Mouse (Mus musculus): ENCODE measurements at regions not wholly inside any gene's neighbourhood (a gene's known extent, or its start where the extent isn't known, plus 50 kb on each side); places are given as distances from the start of the nearest gene placed in this dataset.

DNA sequence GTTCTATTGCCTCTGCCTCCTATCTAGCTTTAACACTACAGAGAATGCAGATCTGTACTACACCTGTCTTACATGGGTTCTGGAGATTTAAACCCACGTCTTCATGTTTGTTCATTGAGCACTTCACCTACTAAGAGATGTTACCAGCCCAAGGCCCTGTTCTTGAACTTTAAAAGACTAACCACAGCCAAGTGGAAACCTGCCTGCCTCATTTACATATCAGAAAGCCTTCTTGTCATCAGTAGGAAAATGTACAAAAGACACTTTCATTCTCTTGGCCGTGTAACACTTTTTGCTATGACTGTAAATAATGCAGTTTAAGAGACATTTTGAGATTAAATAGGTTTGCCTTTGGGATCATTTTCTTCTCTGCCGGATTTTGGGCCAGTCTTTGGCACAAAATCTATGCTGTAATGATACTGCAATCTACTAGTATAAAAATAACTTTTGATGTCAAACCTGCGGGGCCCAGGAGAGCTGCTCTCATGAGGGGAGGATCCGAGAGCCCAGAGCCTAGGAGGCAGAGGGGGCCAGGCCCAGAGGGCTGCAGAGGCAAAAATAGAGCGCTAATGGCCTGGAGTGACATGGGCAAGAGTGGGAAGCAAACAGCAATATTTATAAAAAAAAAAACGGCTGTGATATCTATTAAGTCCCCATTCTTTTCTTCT, 318.4 kb upstream of the Myo3a start:
- DNase-seq: no peak

- DNase-seq: peak; percentile 80
Observed at GRCm38 (mm10) chr2:21909481-21909966, 317.8 kb upstream of the Myo3a start.

DNA sequence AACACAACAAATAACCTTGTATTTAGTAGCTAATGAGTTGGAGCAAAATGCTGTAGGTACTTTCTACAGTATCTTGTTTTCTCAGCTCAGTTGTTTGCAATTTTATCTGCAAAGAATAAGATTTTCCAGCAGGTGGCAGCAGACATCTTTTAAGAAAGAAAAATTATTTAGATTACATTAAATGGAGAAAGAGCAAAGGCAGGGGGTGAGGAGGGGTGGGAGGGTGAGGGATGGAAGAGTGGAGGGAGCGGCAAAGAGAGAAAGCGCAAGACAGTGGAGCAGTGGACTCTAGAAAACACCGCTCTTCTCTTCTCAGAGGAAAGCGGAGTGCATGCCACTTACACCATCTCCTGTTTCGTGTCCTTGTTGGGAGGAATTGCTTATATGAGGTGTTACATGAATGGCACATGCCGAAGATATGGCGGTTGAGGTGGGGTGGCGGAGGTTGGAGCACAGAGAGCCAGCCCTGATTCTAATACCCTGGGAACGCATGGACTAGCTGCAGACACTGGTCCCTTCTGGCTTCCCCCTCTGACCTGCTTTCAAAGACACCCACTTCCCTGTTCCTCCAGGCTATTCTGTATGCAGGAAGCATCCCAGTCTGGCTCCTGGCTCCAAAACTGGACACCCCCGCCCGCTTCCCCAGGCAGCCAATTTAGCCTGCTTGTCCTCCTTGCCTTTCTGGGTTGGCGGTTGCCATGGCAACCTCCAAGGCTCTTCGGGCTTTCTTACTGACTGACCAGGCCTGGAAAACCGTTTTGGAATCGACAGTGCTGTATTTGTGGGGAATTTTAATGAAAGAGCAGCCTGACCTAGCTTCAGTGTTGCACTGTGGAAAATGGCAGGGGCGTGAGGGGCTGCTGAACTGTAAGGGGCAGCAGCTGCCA, 309.3 kb upstream of the Myo3a start:
- DNase-seq: peak; percentile 52

DNA sequence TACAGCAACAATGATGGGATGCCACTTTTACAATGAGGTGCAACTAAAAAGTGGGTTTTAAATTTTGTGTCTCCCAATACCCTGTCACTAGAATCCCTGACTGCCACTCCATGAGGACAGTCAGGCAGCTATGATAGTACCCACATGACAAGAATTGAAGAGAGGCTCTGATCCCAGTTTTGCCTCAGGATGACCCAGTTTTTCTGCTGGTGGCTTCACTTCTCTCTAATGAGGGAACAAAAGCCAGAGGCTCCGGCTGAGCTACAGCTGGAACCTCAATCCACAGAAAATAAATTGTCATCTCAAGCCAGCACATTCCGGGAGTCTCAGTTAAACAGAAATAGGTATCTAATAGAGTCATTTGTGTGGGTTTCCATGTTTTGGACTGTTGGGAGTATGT, 308.2 kb upstream of the Myo3a start:
- DNase-seq: no peak

- no peak for DNase-seq
Observed at GRCm38 (mm10) chr2:21927656-21928055, 299.6 kb upstream of the Myo3a start.

DNA sequence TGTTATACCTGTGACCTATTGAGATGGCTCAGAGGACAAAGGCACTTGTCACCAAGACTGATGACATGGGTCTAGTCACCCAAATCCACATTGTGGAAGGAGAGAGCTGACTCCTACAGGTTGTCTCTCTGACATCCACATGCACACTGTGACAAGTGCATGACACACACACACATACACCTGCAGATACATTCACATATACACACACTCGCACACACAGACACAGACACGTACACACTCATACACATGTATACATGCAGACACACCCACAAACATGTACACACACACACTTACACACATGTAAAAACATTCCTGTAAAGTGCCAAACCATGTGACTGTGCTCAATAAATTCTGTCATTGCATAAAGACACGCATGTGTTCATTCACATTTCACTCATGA, 287.3 kb upstream of the Myo3a start:
- DNase-seq: no peak

DNA sequence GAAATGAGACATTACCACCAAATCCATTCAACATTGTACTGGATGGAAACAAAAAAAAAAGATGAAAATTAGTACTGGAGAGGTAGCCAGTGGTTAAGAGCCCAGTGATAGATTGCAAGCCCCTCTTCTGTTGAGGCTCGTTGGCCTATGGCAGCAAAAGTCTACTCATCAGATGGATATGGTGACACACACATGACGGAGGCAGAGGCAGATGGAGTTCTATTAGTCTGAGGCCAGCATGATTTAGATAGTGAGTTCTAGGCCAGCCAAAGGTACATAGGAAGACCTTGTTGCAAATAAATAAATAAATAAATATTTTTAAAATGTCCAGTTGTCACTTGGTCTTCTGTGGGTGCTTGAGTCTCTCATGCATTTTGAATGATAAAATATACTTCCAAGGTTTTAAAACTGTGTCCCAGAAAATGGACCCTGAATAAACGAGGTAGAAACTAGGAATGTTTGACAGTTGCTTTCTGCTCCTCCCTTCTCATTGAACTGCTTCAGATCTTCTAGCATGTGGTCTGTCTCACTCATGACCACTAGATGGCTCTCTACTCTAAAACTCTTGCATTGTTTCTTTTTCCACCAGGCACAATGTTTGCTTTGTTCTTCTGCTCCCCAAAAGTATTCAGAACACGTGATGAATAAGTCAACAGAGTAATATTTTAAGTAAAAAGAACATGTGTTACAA, 286.4 kb upstream of the Myo3a start:
- DNase-seq: peak; percentile 42

DNA sequence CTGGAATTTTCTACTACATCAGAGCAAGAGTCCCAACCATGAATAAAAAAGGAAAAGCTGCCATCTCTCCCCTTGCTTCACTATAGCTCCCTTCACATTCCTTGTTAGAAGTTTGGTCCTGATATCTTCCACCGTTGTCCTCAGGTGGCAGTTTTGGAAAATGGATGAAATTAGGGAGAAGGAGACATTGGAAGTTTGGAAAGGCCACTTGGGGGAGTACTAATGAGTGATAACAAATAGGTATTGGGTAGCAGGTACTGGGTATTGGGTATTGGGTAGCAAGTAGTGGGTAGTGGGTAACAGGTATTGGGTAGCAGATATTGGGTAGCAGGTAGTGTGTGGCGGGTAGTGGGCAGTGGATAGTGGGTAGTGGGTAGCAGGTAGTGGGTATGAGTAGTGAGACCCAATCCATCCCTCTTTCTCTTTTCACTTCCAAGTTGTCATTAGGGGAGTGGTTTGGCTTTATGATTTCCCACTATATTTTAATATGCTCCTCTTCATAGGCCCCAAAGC, 285.8 kb upstream of the Myo3a start:
- DNase-seq: no peak

- no peak for DNase-seq
Observed at GRCm38 (mm10) chr2:21943676-21944075, 283.6 kb upstream of the Myo3a start.

DNA sequence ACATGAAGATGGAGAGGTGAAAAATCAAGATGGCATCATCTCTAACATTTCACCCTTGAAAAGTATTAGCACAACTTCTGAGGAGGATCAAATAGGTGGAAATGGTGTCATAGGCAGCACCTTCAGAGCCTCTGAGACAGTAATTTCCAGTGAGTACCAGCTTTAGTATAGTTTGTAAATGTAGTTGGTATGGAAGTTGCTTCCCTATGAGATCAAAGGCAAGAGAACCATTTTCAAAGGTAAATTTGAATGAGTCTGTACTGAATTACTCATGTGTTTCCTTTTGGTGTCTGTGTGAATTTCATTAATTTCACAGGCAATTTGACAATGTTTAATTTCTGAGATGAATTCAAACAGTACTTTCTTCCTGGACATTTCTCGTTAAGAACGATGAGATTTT, 280.8 kb upstream of the Myo3a start:
- no peak for DNase-seq

DNA sequence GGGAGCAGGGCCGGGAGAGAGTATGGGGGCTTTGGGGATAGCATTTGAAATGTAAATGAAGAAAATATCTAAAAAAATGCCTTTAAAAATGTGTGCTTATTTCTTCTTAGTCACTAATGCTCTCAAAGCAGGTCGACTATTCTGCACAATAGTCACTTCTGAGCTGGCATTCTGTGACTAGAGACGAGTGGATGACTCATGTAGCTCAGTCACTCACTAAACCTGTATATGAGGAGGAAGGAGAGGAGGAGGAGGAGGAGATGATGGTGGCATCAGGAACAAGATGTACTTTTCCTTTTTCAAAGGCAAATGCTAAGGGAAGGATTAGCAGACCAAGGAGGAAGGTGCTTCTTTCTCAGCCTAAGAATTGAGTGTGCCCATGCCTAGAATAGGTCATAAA, 276.0 kb upstream of the Myo3a start:
- DNase-seq: no peak

GRCm38 (mm10) chr2:21956112-21956963, 271.0 kb upstream of the Myo3a start:
- DNase-seq: no peak

- DNase-seq: peak; percentile 42
Observed at GRCm38 (mm10) chr2:21958365-21958764, 268.9 kb upstream of the Myo3a start.

DNA sequence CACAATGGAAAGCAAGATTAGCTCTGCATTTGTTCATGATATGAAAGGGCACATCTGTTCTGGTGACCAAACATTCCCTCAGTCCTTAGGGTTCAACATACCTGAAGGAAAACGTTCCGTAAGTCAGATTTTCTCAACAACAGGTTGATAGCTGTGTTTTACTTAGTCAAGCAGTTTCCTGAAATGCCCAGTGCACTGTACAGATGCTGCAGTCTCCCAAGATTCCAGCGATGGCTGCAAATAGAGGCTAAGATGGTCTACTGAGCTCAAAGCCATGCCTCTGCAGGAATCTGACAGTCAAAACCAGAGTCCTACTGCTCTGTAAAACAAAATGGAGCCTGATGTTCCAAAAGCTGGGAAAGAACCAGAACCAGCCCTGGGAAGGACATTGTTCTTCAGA, 268.5 kb upstream of the Myo3a start:
- DNase-seq: no peak

- no peak for DNase-seq
Observed at GRCm38 (mm10) chr2:21963343-21964026, 263.8 kb upstream of the Myo3a start.

GRCm38 (mm10) chr2:21964027-21964605, 263.2 kb upstream of the Myo3a start:
- DNase-seq: no peak

DNA sequence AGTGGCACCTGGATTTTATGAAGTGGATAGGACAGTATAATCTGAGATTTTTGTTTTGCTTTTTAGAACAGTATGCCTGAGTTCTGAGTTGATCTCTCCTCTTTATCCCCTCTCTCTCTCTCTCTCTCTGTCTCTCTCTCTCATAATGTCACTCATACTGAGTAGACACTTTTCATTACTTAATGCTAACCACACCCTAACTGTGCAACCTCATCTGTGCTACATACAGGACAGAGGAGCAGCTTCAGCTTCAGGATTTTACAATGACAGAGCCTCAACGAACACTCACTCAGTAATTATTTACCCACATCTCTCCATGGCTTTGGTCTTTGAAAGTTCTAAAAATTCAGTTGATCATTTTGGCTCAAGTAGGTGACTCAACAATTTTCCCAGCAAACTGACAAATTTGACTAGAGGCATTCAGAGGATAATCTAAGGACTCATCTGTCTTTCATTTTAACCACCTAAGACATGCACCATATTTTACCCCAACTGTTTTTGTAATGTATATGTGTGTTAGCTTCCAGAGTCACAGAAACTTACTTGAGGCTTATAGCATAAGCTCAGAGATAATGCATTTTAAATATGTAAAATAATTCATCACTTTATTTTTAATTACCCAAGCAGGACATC, 256.4 kb upstream of the Myo3a start:
- DNase-seq: no peak

DNA sequence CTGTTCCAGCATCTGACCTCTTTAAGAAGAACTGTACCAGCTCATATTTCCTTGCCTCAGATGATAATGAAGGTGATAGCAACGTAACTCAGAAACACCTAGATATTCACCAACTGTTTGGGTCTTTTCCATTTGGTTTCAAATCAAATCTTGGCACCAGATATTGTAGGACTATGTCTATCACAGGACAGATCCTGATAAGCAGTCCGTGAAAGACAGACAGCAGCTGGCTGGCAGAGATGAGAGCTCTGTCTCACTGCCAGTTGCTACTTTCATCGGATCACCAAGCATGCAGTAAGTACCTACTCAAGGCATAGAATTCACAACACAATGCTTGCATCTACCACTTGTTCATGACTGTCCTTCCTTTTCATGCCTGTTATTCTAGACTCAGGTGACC, 252.7 kb upstream of the Myo3a start:
- no peak for DNase-seq

DNA sequence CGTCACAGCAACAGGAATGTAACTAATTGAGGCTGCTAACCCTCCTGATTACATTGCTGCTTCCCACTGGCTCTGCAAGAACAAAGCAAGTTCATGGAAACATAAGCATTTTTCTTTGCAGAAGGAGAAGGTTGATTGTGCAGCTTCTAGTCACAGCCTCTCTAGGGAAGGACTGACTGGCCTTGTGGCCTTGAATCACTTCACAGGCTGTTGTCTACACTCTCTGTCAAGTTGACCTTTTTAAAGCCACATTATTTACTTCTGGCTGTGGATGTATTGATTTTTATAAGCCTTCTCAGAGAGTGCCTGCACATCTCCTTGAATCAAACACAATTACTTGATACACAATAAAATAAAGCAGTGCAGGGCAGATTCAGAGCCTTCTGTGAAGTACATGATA, 251.8 kb upstream of the Myo3a start:
- DNase-seq: no peak

DNA sequence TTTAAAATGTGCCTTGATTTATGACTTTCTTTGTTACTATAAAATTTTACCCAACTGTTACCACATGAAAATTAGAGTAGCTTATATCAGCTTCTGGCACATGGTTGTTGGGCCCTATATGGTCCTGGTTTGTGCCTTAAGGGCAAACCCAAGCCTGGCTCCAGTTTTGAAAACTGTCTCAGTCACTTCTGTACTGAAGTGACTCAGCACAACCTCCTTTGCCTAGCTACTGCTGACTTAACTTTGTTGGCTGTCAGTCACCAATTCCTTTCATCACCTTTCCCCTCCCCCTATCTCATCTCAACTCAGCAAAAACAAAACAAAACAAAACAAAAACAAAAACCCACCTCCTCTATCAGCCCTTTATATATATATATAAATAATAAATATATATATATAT, 251.0 kb upstream of the Myo3a start:
- no peak for DNase-seq

GRCm38 (mm10) chr2:21976831-21977230, 250.5 kb upstream of the Myo3a start:
- DNase-seq: no peak
